Mouse (Mus musculus) cerebellum, adult 8-10 months (tissue): Measurements from ENCODE around the gene Wwox.

Source experiments
- DNase-seq: peaks from one replicate; pipeline ENCODE4 v3.0.0; 2022

The Wwox gene

GRCm38 (mm10) chr8:114676918-114677317 lies 237.5 kb downstream of the Wwox start:
- DNase-seq, result no peak

DNA sequence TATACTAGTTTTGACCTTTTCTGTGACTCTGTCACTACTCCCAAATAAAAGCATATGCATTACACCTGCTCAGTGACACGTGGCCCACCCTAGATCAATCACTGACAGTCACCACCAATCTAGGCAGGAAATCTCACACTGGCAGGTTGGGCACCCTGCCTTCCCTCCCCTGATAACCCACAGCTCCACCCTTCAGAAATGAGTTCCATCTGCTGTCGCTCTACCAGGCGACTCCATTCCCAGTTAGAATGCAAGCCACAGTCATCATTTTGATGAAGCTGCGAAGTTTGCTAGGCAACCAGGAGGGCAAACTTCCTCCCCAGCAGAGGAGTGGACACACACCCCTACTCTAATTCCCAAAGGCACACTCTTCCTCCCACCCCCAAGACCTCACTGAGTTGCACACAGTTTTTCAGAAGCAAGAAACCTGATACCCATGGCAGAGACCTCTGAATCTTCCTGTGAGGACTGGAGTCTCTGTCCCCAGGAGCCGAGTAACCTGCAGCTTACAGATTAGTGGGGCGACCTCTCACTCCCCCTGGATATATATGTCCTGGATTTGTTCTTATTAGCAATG lies 238.2 kb downstream of the Wwox start:
- peak; percentile 35 for DNase-seq

GRCm38 (mm10) chr8:114679386-114680098 lies 240.1 kb downstream of the Wwox start:
- no peak for DNase-seq

DNA sequence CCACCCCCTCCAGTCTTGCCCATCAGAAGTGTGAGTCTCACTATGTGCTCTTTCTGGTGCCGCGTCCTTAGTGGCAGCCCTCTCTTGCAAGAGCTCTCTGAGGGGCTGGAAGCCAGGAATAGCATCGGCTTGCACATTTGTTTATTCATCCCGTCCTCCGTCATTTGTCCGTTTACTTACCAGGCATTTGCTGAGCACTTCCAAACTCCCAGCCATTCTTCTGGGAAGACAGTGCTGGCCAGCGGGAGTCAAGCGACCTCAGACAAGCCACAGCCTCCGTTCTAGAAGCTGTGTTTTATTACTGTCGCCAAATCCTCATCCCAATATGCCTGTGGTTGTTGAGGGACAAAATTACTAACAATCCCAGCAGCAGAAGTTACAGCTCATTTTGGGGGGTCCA lies 241.7 kb downstream of the Wwox start:
- no peak for DNase-seq

DNA sequence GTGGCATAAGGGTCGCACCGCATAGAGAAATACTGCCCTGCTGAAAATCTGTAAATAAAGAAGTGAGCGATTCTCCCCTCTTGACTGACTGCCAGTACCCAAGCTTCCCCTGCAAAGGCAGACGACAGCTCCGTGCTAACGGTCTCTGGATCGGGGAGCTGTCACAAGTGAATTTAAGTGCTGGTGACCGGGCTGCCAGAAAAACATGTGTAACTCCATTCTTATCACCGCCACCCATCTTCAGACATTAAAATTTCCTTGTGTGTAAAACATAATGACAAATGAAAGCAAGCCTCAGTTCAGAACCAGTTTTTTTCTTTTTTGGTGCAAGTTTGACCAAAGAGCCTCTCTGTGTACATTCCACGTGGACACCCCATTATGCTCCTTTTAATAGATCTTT lies 242.7 kb downstream of the Wwox start:
- no peak for DNase-seq

DNA sequence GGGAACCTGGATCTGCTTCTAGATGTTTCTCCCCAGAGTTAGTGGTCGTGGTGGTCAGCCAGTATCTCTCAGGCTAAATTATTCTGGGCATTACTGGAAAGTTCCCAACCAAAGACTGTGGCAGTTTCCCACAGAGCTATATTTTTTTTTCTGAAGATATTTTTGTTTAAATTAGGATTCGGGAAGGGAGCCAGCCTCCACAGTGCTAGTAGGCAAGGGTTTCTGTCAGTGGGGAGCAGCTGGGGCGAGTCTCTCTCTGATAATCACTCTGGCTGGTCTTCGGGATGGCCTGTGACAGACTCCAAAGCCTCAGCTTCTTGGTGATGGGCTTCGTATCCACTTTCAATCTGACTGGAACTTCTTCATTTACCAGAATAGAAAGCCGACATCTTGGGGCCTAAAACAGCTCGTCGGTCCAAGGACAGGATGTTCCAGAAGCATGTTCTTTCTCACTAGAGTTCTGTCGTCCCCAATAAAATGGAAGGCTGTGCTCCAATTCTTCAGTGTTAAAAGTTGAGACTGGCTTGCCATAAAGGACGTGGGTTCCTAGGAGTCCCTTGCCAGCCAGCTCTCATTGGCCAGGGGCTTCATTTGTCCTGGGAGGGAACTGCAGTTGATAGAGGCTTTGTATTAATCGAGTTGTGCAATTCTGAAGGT lies 244.7 kb downstream of the Wwox start:
- no peak for DNase-seq

DNA sequence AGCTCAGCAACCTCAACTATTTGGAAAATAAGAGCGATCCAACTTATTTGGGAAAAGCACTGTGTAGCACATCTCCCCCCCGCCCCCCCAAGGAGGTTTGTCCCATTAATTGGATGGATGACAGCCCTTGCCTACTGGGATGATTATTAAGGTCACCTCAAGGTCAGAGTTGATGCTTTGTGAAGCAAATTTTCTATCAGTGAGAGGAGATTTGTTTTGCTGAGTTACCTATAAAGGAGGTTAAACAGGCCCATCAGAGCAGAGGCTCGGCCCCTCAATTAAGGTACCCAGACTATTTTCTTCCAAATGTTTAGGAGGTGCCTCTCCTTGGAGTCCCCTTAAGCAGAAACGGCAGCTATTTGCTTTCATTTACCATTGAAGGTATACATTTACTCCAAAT lies 247.0 kb downstream of the Wwox start:
- no peak for DNase-seq

GRCm38 (mm10) chr8:114688732-114689131 lies 249.3 kb downstream of the Wwox start:
- no peak for DNase-seq

DNA sequence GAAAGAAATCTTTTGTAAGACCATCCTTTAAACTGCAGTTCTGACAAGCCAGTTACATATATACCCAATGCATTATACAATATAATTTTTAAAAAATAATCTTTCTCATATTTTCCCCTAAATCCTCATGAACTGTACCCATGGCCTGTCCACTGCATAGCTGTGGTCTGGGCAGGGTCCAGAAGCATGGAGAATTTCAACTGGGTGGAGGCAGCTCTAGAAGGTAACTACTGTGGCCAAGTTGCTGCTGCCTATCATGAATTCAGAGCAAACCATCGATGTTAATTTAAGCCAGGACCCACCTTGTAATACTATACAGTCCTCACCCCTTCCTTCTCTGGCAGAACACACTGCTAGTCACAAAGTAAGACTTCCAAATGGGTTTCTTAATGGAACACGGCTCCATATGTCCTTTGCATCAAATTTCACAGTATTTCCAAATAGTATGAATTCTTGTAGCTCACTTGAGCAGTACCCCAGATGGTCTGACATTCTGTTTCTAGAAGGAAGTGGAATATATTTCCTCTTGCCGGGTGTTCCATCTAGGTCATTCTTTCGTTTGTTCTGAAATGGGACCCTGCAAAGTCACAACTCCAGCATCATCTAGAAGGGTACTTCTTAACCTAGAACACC lies 255.2 kb downstream of the Wwox start:
- no peak for DNase-seq

DNA sequence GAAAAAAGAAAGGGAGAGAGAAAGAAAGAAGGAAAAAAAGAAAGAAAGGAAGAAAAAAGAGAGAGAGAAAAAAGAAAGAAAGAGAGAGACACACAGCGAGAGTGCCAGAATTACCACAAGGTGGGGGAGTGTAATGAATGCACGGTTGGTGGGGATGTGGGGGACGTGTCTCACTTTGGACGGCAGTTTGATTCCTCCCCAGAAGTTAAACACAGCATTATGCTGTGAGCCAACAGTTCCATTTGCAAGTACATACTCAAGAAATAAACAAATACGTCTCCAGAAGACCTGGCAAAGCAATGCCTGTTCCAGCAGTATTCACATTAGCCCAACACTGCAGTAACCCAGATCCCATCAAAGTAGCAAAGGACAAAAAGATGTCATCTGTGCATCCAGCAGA lies 264.1 kb downstream of the Wwox start:
- DNase-seq, result no peak

GRCm38 (mm10) chr8:114707538-114708138 lies 268.2 kb downstream of the Wwox start:
- no peak for DNase-seq

DNA sequence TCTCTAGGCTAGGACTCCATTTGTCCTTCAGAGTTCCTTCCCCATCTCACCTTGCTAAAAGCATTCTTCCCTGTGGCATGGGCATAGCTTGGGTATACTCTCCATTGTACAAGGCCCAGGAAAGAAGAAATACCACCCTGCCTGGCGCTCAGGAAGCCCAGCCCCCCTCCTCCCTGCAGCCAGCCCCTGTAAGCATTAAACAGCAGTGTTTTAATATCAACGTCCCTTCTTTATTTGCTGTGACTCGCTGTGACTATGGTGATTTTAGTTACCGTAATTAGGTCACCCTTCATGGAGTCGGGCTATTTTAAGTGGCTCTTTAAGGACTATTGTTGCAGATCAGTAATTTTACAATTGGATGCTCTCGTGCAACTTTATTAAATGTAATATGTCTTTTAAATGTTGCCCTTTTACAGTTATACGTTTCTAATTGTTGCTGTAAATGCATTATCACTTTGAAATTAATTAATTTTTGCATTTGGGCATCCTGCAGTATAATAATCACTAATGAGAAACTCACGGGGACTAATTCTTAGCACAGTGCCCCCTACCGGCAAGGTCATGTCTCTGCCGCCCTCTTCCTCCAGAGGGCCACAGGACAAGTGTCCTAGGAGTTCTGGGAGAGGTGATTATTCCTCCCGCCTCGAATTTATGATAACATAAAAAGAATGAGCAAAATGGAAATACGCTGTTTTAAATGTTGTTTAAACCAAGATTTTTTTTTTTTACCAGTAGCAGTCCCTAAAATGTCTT lies 276.0 kb downstream of the Wwox start:
- peak; percentile 49 for DNase-seq

- DNase-seq, result no peak
These were observed 277.2 kb downstream of the Wwox start for GRCm38 (mm10) chr8:114716546-114717255.

GRCm38 (mm10) chr8:114718821-114719220 lies 279.4 kb downstream of the Wwox start:
- DNase-seq, result no peak

GRCm38 (mm10) chr8:114722611-114723010 lies 283.2 kb downstream of the Wwox start:
- DNase-seq, result no peak

- peak; percentile 19 for DNase-seq
These were observed 292.0 kb downstream of the Wwox start for GRCm38 (mm10) chr8:114731260-114732140.

- DNase-seq, result no peak
These were observed 303.9 kb downstream of the Wwox start for GRCm38 (mm10) chr8:114743185-114743915.

GRCm38 (mm10) chr8:114746373-114746772 lies 306.9 kb downstream of the Wwox start:
- DNase-seq, result no peak

DNA sequence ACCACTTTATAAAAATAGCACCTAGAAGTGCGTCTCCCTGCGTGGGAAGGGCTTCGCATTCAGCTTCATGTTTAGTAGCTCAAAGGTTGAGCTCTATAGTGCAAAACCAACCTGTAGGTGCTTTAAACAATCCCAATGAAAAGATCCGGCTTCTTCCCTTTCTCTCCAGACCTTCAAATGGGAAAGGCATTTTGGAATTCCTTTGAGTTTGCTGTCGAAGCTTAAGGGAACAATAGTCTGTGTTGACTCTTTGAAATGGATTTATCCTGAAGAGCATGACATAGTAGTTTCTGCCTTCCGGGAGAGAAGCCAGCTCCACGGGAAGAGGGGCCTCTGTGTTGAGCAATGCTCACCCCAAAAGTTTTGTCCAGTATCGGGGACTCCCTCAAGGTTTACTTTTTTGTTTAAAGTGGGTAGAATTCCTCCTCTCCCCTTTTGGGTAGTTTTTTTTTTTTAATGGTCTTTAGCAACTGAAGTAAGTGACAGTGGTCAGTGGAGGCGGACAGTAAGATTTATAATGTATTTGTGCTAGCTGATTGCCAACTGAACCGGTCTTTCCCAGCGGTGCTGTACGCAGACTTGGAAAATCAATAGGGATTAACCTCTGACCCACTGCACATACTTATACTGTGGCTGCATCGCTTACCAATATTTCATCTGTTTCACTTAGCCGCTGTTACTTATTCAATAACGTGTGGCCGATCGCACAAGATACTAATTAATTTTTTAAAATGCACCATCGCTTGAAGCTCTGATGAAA lies 312.1 kb downstream of the Wwox start:
- no peak for DNase-seq
